12 mouse cellular contexts compared by ENCODE assay signal in genomic region chr10:66930563-66930962, GRCm38 (mm10).
A peak's percentile ranks its signal among the peaks of the same experiment; 100 is the strongest.
DNase-seq lines count a peak whose midpoint lies in the region; ATAC-seq and TF ChIP-seq lines count a peak whose summit lies in the region.
"Had no signal": no experiment of that assay in that cellular context is flagged by ENCODE, and none has a peak within 500 bp of the region (broad histone marks: within the 10 kb centered on the region; RNA-seq: fewer than 3 reads in every experiment).

No protein-coding gene starts in this region.

- H3K36me3 ChIP-seq in embryonic facial prominence, embryonic 14.5 days (ENCODE audit: control insufficient read depth, insufficient read depth, low read length), result no peaks in the 10 kb centered on the region
- no peaks in the 10 kb centered on the region for H3K36me3 ChIP-seq in embryonic facial prominence, embryonic 10.5 days (replicated peaks)
- no peaks in the 10 kb centered on the region for H3K36me3 ChIP-seq in testis, adult 2 months (ENCODE audit: control insufficient read depth, insufficient read depth, low read length)
- no peaks in the 10 kb centered on the region for H3K36me3 ChIP-seq in limb, embryonic 10.5 days
- H3K36me3 ChIP-seq: embryonic facial prominence, embryonic 13.5 days; limb, embryonic 15.5 days had no signal

- H3K9ac ChIP-seq in embryonic facial prominence, embryonic 14.5 days (ENCODE audit: low read depth, low read length), result no peak overlapping the region
- H3K9ac ChIP-seq: embryonic facial prominence, embryonic 13.5 days; limb, embryonic 15.5 days had no signal

- no peaks in the 10 kb centered on the region for H3K9me3 ChIP-seq in embryonic facial prominence, embryonic 14.5 days (ENCODE audit: control insufficient read depth, low read length)
- H3K9me3 ChIP-seq in embryonic facial prominence, embryonic 10.5 days, result no peaks in the 10 kb centered on the region
- no peaks in the 10 kb centered on the region for H3K9me3 ChIP-seq in limb, embryonic 10.5 days (replicated peaks)
- H3K9me3 ChIP-seq: embryonic facial prominence, embryonic 13.5 days; limb, embryonic 15.5 days had no signal

- no peaks in the 10 kb centered on the region for H3K4me1 ChIP-seq in embryonic facial prominence, embryonic 14.5 days (ENCODE audit: control insufficient read depth, insufficient read depth, low read length)
- H3K4me1 ChIP-seq in embryonic facial prominence, embryonic 10.5 days, result no peaks in the 10 kb centered on the region
- peaks cover 5% of the 10 kb centered on the region for H3K4me1 ChIP-seq in testis, adult 2 months (ENCODE audit: control insufficient read depth, insufficient read depth, low read length)
- H3K4me1 ChIP-seq in limb, embryonic 10.5 days, result peaks cover 8% of the 10 kb centered on the region
- H3K4me1 ChIP-seq: embryonic facial prominence, embryonic 13.5 days had no signal

- no peak overlapping the region for H3K4me3 ChIP-seq in embryonic facial prominence, embryonic 14.5 days (ENCODE audit: low read depth, low read length)
- no peak overlapping the region for H3K4me3 ChIP-seq in embryonic facial prominence, embryonic 10.5 days
- peak overlapping the region; percentile 78 for H3K4me3 ChIP-seq in testis, adult 2 months (ENCODE audit: control insufficient read depth, low read depth, low read length)
- no peak overlapping the region for H3K4me3 ChIP-seq in limb, embryonic 10.5 days
- H3K4me3 ChIP-seq: embryonic facial prominence, embryonic 13.5 days; limb, embryonic 15.5 days had no signal

- H3K4me2 ChIP-seq in embryonic facial prominence, embryonic 14.5 days (ENCODE audit: low read depth, low read length), result no peak overlapping the region
- H3K4me2 ChIP-seq: embryonic facial prominence, embryonic 13.5 days; limb, embryonic 15.5 days had no signal

- TF ChIP-seq POLR2A in testis, adult 2 months (IDR thresholded peaks at IDR 0.05; ENCODE audit: control insufficient read depth, low read depth, low read length), result no peak

- 59% methylated on average over 10 of the region's 10 CpGs for WGBS in embryonic facial prominence, embryonic 14.5 days
- 67% methylated on average over 10 of the region's 10 CpGs for WGBS in embryonic facial prominence, embryonic 10.5 days
- 69% methylated on average over 10 of the region's 10 CpGs for WGBS in limb, embryonic 10.5 days

- H3K27me3 ChIP-seq in embryonic facial prominence, embryonic 14.5 days (replicated peaks; ENCODE audit: control insufficient read depth, insufficient read depth, low read length), result no peaks in the 10 kb centered on the region
- H3K27me3 ChIP-seq in embryonic facial prominence, embryonic 10.5 days (replicated peaks; ENCODE audit: low read depth, poor library complexity, severe bottlenecking), result no peaks in the 10 kb centered on the region
- H3K27me3 ChIP-seq in testis, adult 2 months (ENCODE audit: control insufficient read depth, insufficient read depth, low read length), result no peaks in the 10 kb centered on the region
- no peaks in the 10 kb centered on the region for H3K27me3 ChIP-seq in limb, embryonic 10.5 days (ENCODE audit: low read depth, poor library complexity, severe bottlenecking)
- H3K27me3 ChIP-seq: embryonic facial prominence, embryonic 13.5 days; limb, embryonic 15.5 days had no signal

- ATAC-seq in embryonic facial prominence, embryonic 14.5 days (ENCODE audit: low read depth), result 0 out of 2 replicates have a peak, but pooled peaks have one; percentile 47

- no peak for DNase-seq in embryonic facial prominence, embryonic 14.5 days (ENCODE audit: low spot score)
- no peak for DNase-seq in embryonic facial prominence, embryonic 10.5 days (ENCODE audit: low spot score)
- no peak for DNase-seq in testis, postnatal 10 days (ENCODE audit: low spot score)
- DNase-seq in limb, embryonic 10.5 days (ENCODE audit: low spot score), result peak; percentile 27
- peak; percentile 26 for DNase-seq in yolk sac, embryonic 10.5 days (ENCODE audit: low spot score)
- no peak for DNase-seq in layer of hippocampus, adult 18-20 months (ENCODE audit: low spot score in 2 of 2)
- no peak for DNase-seq in neural tube, embryonic 10.5 days (ENCODE audit: extremely low spot score, low spot score)
- DNase-seq: gastrocnemius, postnatal 25 days; midbrain, embryonic 14.5 days had no signal

- H3K27ac ChIP-seq in embryonic facial prominence, embryonic 14.5 days (replicated peaks; ENCODE audit: low read depth, low read length), result no peak overlapping the region
- no peak overlapping the region for H3K27ac ChIP-seq in embryonic facial prominence, embryonic 10.5 days (replicated peaks)
- H3K27ac ChIP-seq in testis, adult 2 months (ENCODE audit: control insufficient read depth, insufficient read depth, low read depth, low read length), result peak overlapping the region; percentile 36
- no peak overlapping the region for H3K27ac ChIP-seq in limb, embryonic 10.5 days
- H3K27ac ChIP-seq: embryonic facial prominence, embryonic 13.5 days; limb, embryonic 15.5 days had no signal

- TF ChIP-seq CTCF in testis, adult 2 months (IDR thresholded peaks at IDR 0.05; ENCODE audit: control insufficient read depth, insufficient read depth, insufficient replicate concordance, low read depth, low read length), result no peak

Comparison
In these comparisons a context has a peak if more than half of its experiments do, and no peak if none do; other contexts are left out.
1. DNase-seq: peak in limb, embryonic 10.5 days (single experiment) and yolk sac, embryonic 10.5 days (single experiment); none in embryonic facial prominence, embryonic 14.5 days (single experiment), embryonic facial prominence, embryonic 10.5 days (single experiment), testis, postnatal 10 days (single experiment), layer of hippocampus, adult 18-20 months (0 of 2) and neural tube, embryonic 10.5 days (single experiment).